Mouse (Mus musculus) large intestine, adult 2 months (tissue): Measurements from ENCODE around the gene Btnl9. TPM values are rescaled to one million over a fixed set of nuclear protein-coding genes. Genes with fewer than 3 reads are reported as not detected.
"Not testable (repeated sequence)": the region's sequence is repeated elsewhere in the genome, so short reads cannot be mapped to it uniquely, and the experiment has no call there.

Source experiments
- DNase-seq: peaks from one replicate; pipeline ENCODE4 v3.0.0-alpha.2; 2012; ENCODE audit warnings: low read depth, low spot score
- WGBS: fragments of 180-500 bp; shearing (Covaris S2); methylation state at CpG from one replicate; pipeline ENCODE4 v1.1.7; 2018; 5-methylcytosine and 5-hydroxymethylcytosine counted together
- polyA plus RNA-seq: library from polyadenylated mRNA; depleted of rRNA; stranded (reverse); fragments of >200 nt; gene quantifications from 2 replicates; pipeline ENCODE4 v1.2.3, GENCODE M21; 2012; rRNA removed

The Btnl9 gene
- 0.10 and 0.30 TPM in 2 replicates for polyA plus RNA-seq

- DNase-seq = no peak
- WGBS = 70% methylated on average over 8 of the region's 8 CpGs
Observed at GRCm38 (mm10) chr11:49186955-49187488, at the start of gene Btnl9. TSS of gene Btnl9 (minus strand) at chr11:49187159.

GRCm38 (mm10) chr11:49235459-49236207, 48.7 kb upstream of the Btnl9 start:
- 75% methylated on average over 3 of the region's 3 CpGs for WGBS
- DNase-seq = no peak

- WGBS = 81% methylated on average over 3 of the region's 3 CpGs
- no peak for DNase-seq
Observed at GRCm38 (mm10) chr11:49232781-49233180, 45.8 kb upstream of the Btnl9 start.

- WGBS = 65% methylated on average over 1 of the region's 1 CpGs
Observed at GRCm38 (mm10) chr11:49224455-49224854, 37.5 kb upstream of the Btnl9 start.

GRCm38 (mm10) chr11:49219271-49219670, 32.3 kb upstream of the Btnl9 start:
- WGBS = 90% methylated on average over 2 of the region's 2 CpGs
- no peak for DNase-seq

More at GRCm38 (mm10) chr11:49224455-49224854, 37.5 kb upstream of the Btnl9 start:
- DNase-seq = no peak

GRCm38 (mm10) chr11:49213505-49213904, 26.5 kb upstream of the Btnl9 start:
- no peak for DNase-seq
- 92% methylated on average over 1 of the region's 1 CpGs for WGBS

- DNase-seq = no peak
Observed at GRCm38 (mm10) chr11:49212577-49212976, 25.6 kb upstream of the Btnl9 start.

GRCm38 (mm10) chr11:49207495-49207894, 20.5 kb upstream of the Btnl9 start:
- 98% methylated on average over 1 of the region's 1 CpGs for WGBS
- DNase-seq = no peak

- no peak for DNase-seq
- WGBS = 76% methylated on average over 6 of the region's 6 CpGs
Observed at GRCm38 (mm10) chr11:49205080-49205590, 18.2 kb upstream of the Btnl9 start.

GRCm38 (mm10) chr11:49203771-49204497, 17.0 kb upstream of the Btnl9 start:
- 1% methylated on average over 24 of the region's 24 CpGs for WGBS
- DNase-seq = no peak

GRCm38 (mm10) chr11:49203129-49203768, 16.3 kb upstream of the Btnl9 start, which contains the start of gene Zfp62:
TSS of gene Zfp62 (plus strand) at chr11:49203292.
- 1% methylated on average over 47 of the region's 47 CpGs for WGBS
- peak; percentile 82 for DNase-seq

GRCm38 (mm10) chr11:49202523-49203061, 15.6 kb upstream of the Btnl9 start:
- no peak for DNase-seq
- under 1% methylated on average over 10 of the region's 10 CpGs for WGBS

- 12% methylated on average over 2 of the region's 2 CpGs for WGBS
- no peak for DNase-seq
Observed at GRCm38 (mm10) chr11:49202071-49202470, 15.1 kb upstream of the Btnl9 start.

GRCm38 (mm10) chr11:49201142-49201541, 14.2 kb upstream of the Btnl9 start:
- DNase-seq = no peak

- no peak for DNase-seq
Observed at GRCm38 (mm10) chr11:49200666-49201065, 13.7 kb upstream of the Btnl9 start.

GRCm38 (mm10) chr11:49195819-49196322, 8.9 kb upstream of the Btnl9 start:
- DNase-seq = no peak
- WGBS = 84% methylated on average over 7 of the region's 7 CpGs

GRCm38 (mm10) chr11:49194771-49195170, 7.8 kb upstream of the Btnl9 start:
- WGBS = 91% methylated on average over 9 of the region's 9 CpGs
- DNase-seq = not testable (repeated sequence)

- DNase-seq = no peak
- 33% methylated on average over 2 of the region's 2 CpGs for WGBS
Observed at GRCm38 (mm10) chr11:49191083-49191482, 4.1 kb upstream of the Btnl9 start.

GRCm38 (mm10) chr11:49189737-49190136, 2.8 kb upstream of the Btnl9 start:
- no peak for DNase-seq
- under 1% methylated on average over 7 of the region's 7 CpGs for WGBS

GRCm38 (mm10) chr11:49187701-49188100, 742 bp upstream of the Btnl9 start:
- no peak for DNase-seq
- WGBS = 83% methylated on average over 10 of the region's 10 CpGs
